Mouse (Mus musculus) G1E (cell line): Measurements from ENCODE around the gene Hoxd11. TPM values are rescaled to one million over a fixed set of nuclear protein-coding genes. Genes with fewer than 3 reads are reported as not detected.
A peak's percentile ranks its signal among the peaks of the same experiment; 100 is the strongest.

ENCODE experiments used
- ATAC-seq: 2 replicates; pipeline ENCODE4 v1.8.0; 2016; ENCODE audit warnings: mild to moderate bottlenecking; ENCODE audit not compliant: insufficient number of reproducible peaks, poor library complexity, low FRiP score, severe bottlenecking; ENCODE audit errors: extremely low read depth
- DNase-seq: peaks from one replicate; pipeline ENCODE4 v3.0.0; 2012; ENCODE audit warnings: low spot score
- H3K27me3 ChIP-seq: 2 replicates; pipeline ENCODE4 v1.6.1; 2012; ENCODE audit warnings: mild to moderate bottlenecking, low read length, inconsistent platforms; ENCODE audit not compliant: insufficient read depth
- H3K36me3 ChIP-seq: replicated peaks from 2 replicates; pipeline ENCODE3; 2012; ENCODE audit warnings: mild to moderate bottlenecking, inconsistent platforms
- H3K4me1 ChIP-seq: 2 replicates; pipeline ENCODE4 v1.6.1; 2012; ENCODE audit warnings: low read depth, low read length, inconsistent platforms, mixed read lengths; ENCODE audit not compliant: insufficient read depth
- H3K4me3 ChIP-seq: 2 replicates; pipeline ENCODE4 v1.5.1; 2012; ENCODE audit warnings: low read depth, mild to moderate bottlenecking, inconsistent platforms, low read length, moderate library complexity, mixed read lengths
- H3K9me3 ChIP-seq: replicated peaks from 2 replicates; pipeline ENCODE4 v1.6.1; 2012; ENCODE audit warnings: inconsistent platforms
- CTCF ChIP-seq: IDR thresholded peaks from 2 replicates; pipeline ENCODE4 v1.5.1; 2012; ENCODE audit warnings: low read depth, low read length, inconsistent platforms, mixed read lengths
- GATA1 ChIP-seq: IDR thresholded peaks from 2 replicates; pipeline ENCODE4 v1.6.1; 2012; ENCODE audit warnings: borderline replicate concordance, low read length, inconsistent platforms, mixed read lengths
- GATA2 ChIP-seq: IDR thresholded peaks from 2 replicates; pipeline ENCODE4 v1.6.1; 2012; ENCODE audit warnings: low read depth, low read length, inconsistent platforms, borderline replicate concordance
- POLR2AphosphoS5 ChIP-seq: IDR thresholded peaks from 2 replicates; pipeline ENCODE4 v1.6.1; 2012; ENCODE audit warnings: low read depth, low read length, inconsistent platforms; ENCODE audit not compliant: insufficient replicate concordance
- TAL1 ChIP-seq: conservative IDR thresholded peaks from 2 replicates; pipeline ENCODE4 v1.6.1; 2012; ENCODE audit warnings: low read depth, low read length, inconsistent platforms, mixed read lengths
- polyA plus RNA-seq: library from polyadenylated mRNA; stranded (reverse); fragments of >175 nt; gene quantifications from 2 replicates; pipeline ENCODE4 v1.2.3, GENCODE M21; 2012
- total RNA-seq, 2 experiments: library from RNA; stranded (forward) in 1 of 2; stranded (reverse) in 1 of 2; fragments of 200-1000 nt in 1 of 2; fragments of >200 nt in 1 of 2; fragmentation: Nextera tagmentation in 1 of 2; gene quantifications; 2 replicates each; pipeline ENCODE4 v1.2.3; 2014 to 2017

The Hoxd11 gene
- total and polyA plus RNA-seq, 3 experiments, result 0.05 TPM; not detected in 2

GRCm38 (mm10) chr2:74728303-74728680 lies 48.9 kb downstream of the Hoxd11 start:
- peaks cover 49% of the 10 kb centered on the region for H3K27me3 ChIP-seq
- no peaks in the 10 kb centered on the region for H3K9me3 ChIP-seq
- no peak overlapping the region for H3K4me3 ChIP-seq
- H3K4me1 ChIP-seq, result peaks cover 4% of the 10 kb centered on the region; the same call in 1 of the 2 replicates
- ATAC-seq, result no peak
- no peak for DNase-seq
- H3K36me3 ChIP-seq, result peaks cover 2% of the 10 kb centered on the region
- no peak for TF ChIP-seq GATA2

- DNase-seq (no peak), ATAC-seq (no peak)
- Histone ChIP-seq H3K4me1 (peaks cover 7% of the 10 kb centered on the region), H3K4me3 (no peak overlapping the region), H3K36me3 (peaks cover 2% of the 10 kb centered on the region), H3K27me3 (peaks cover 48% of the 10 kb centered on the region), H3K9me3 (no peaks in the 10 kb centered on the region)
- TF ChIP-seq TAL1 (no peak), GATA1 (no peak), POLR2AphosphoS5 (no peak), GATA2 (no peak), CTCF (no peak)
Observed at GRCm38 (mm10) chr2:74730331-74730730, 51.0 kb downstream of the Hoxd11 start.

- peaks cover 2% of the 10 kb centered on the region for H3K36me3 ChIP-seq
- H3K4me3 ChIP-seq, result no peak overlapping the region
- TF ChIP-seq POLR2AphosphoS5 (no peak), GATA2 (no peak), TAL1 (no peak), GATA1 (no peak), CTCF (no peak)
- peaks cover 7% of the 10 kb centered on the region for H3K4me1 ChIP-seq
- H3K9me3 ChIP-seq, result no peaks in the 10 kb centered on the region
- no peak for DNase-seq
- peaks cover 49% of the 10 kb centered on the region for H3K27me3 ChIP-seq
- no peak for ATAC-seq
Observed at GRCm38 (mm10) chr2:74731055-74731454, 51.7 kb downstream of the Hoxd11 start.

- no peaks in the 10 kb centered on the region for H3K9me3 ChIP-seq
- peaks cover 2% of the 10 kb centered on the region for H3K36me3 ChIP-seq
- ATAC-seq (no peak), DNase-seq (no peak)
- peaks cover 7% of the 10 kb centered on the region for H3K4me1 ChIP-seq
- peaks cover 56% of the 10 kb centered on the region for H3K27me3 ChIP-seq
- H3K4me3 ChIP-seq, result no peak overlapping the region
- TF ChIP-seq CTCF (no peak), GATA1 (no peak), GATA2 (no peak), POLR2AphosphoS5 (no peak), TAL1 (no peak)
Observed at GRCm38 (mm10) chr2:74731799-74732512, 52.6 kb downstream of the Hoxd11 start.

GRCm38 (mm10) chr2:74732513-74733316 lies 53.4 kb downstream of the Hoxd11 start:
- Histone ChIP-seq H3K27me3 (peaks cover 60% of the 10 kb centered on the region), H3K9me3 (no peaks in the 10 kb centered on the region), H3K36me3 (no peaks in the 10 kb centered on the region), H3K4me3 (no peak overlapping the region; the same call in 1 of the 2 replicates), H3K4me1 (peaks cover 7% of the 10 kb centered on the region)
- DNase-seq (no peak), ATAC-seq (no peak)
- TF ChIP-seq GATA1, result no peak
- TF ChIP-seq POLR2AphosphoS5, result no peak
- TF ChIP-seq CTCF, result no peak
- TF ChIP-seq GATA2, result no peak
- TF ChIP-seq TAL1, result no peak

GRCm38 (mm10) chr2:74733317-74733661 lies 53.9 kb downstream of the Hoxd11 start:
- Histone ChIP-seq H3K4me3 (no peak overlapping the region; the same call in 1 of the 2 replicates), H3K27me3 (peaks cover 64% of the 10 kb centered on the region), H3K36me3 (no peaks in the 10 kb centered on the region), H3K4me1 (peaks cover 7% of the 10 kb centered on the region), H3K9me3 (no peaks in the 10 kb centered on the region)
- TF ChIP-seq GATA1 (no peak), TAL1 (no peak), GATA2 (no peak), POLR2AphosphoS5 (no peak), CTCF (no peak)
- peak; percentile 30 for DNase-seq
- ATAC-seq, result no peak
